Mouse (Mus musculus): ENCODE data around the gene Vsig2.

- TF ChIP-seq CTCF (IDR thresholded peaks at IDR 0.05; ENCODE audit: control insufficient read depth, insufficient read depth, insufficient read length) (no peak), MAX (IDR thresholded peaks at IDR 0.05) (no peak)
Observed at GRCm38 (mm10) chr9:37489446-37490120, 49.5 kb upstream of the Vsig2 start.

Data from C2C12 (cell line).